Mouse (Mus musculus): Measurements from ENCODE around the gene Nsf. TPM values are rescaled to one million over a fixed set of nuclear protein-coding genes. Genes with fewer than 3 reads are reported as not detected.

The Nsf gene
- polyA plus RNA-seq, 1 experiment from 2014 or later = 54.6 TPM

DNA sequence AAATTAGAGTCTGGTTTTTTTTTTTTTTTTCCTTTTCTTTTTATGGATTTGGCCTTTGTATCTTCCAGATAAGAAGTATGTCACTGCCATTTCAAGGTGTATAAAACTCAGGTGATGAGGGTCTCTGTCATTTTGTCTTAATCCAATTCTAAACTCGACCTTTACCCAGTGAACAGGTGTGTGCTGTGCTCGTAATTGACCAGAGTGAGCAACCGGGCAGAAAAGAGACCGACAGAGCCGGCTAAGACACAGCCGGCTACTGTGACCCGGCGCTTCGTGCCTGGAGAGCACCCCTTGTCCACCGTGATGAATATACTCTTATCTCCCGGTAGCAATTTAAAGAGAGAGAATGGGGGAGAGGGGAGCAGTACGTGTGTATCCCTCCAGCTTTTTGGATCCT is 44.5 kb downstream of the Nsf start:
- ATAC-seq (replicated peaks; ENCODE audit: low FRiP score) = no peak

DNA sequence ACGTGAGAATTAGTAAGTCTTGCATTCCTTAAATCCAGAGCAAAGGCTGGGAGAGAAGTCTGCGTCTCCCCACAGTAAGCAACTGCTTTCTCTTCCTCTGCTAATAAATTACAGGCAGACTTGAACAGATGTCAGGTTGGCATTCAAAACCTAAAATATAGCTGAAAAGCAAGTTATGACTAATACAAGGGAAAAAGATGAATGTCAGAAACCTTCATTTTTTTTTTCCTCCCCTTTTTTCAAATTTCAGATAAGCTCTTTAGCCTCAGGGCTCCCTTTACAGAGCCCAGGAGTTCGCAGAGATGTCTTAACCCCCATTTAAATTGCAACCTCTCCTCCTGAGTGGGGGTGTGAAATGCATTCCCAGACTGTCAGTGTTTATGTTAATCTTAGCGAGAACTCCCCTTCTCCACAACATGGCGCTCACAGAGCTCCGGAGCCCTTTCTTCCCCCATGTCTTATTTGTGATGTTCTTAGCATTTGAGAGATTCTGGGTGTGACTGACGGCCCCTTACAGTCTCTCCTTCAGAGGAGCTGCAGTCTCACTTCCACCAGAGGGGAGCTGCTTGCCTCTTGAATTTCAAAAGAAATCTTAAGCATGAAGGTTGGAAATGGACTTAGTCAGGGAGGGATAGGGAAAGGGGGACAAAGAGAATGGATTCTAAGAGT is 47.7 kb downstream of the Nsf start:
- Histone ChIP-seq H3K9ac (no peak overlapping the region), H3K4me1 (no peaks in the 10 kb centered on the region), H3K9me3 (replicated peaks) (no peaks in the 10 kb centered on the region), H3K27ac (no peak overlapping the region), H3K27me3 (no peaks in the 10 kb centered on the region), H3K36me3 (peaks cover 25% of the 10 kb centered on the region), H3K4me2 (no peak overlapping the region), H3K4me3 (replicated peaks) (no peak overlapping the region)
- WGBS = 43% methylated on average over 7 of the region's 7 CpGs
- no peak for ATAC-seq (replicated peaks; ENCODE audit: low FRiP score)

More for the DNA sequence above, 44.5 kb downstream of the Nsf start:
- H3K4me3 ChIP-seq (replicated peaks) = no peak overlapping the region
- no peak overlapping the region for H3K9ac ChIP-seq
- H3K9me3 ChIP-seq (replicated peaks) = no peaks in the 10 kb centered on the region
- no peak overlapping the region for H3K27ac ChIP-seq
- H3K4me1 ChIP-seq = no peaks in the 10 kb centered on the region
- H3K27me3 ChIP-seq = no peaks in the 10 kb centered on the region
- H3K4me2 ChIP-seq = no peak overlapping the region
- peaks cover 51% of the 10 kb centered on the region for H3K36me3 ChIP-seq
- 85% methylated on average over 12 of the region's 12 CpGs for WGBS

DNA sequence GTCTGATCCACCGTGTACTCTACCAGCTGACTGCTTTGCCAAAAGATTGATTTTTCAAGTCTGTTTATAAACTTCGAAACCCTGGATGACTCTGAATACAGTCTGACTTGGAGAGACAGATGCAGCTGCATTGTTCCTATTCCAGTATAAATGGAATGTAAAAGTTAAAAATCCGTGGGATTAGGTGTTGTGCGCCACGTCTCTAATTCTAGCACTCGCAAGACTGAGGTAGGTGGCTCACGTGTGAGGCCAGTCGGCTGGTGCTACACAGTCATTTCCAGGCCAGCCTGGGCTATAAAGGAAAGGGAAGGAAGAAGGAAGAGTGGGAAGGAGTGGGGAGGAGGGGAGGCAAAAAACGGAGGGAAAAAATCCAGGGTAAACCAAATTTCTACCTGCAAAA is 48.4 kb downstream of the Nsf start:
- Histone ChIP-seq H3K4me3 (replicated peaks) (no peak overlapping the region), H3K27me3 (no peaks in the 10 kb centered on the region), H3K9ac (no peak overlapping the region), H3K9me3 (replicated peaks) (no peaks in the 10 kb centered on the region), H3K4me1 (no peaks in the 10 kb centered on the region), H3K4me2 (no peak overlapping the region), H3K27ac (no peak overlapping the region), H3K36me3 (peaks cover 23% of the 10 kb centered on the region)
- ATAC-seq (replicated peaks; ENCODE audit: low FRiP score) = no peak
- 80% methylated on average over 9 of the region's 9 CpGs for WGBS

- Histone ChIP-seq H3K27ac (no peak overlapping the region), H3K9ac (no peak overlapping the region), H3K27me3 (no peaks in the 10 kb centered on the region), H3K4me2 (no peak overlapping the region), H3K4me3 (replicated peaks) (no peak overlapping the region), H3K4me1 (no peaks in the 10 kb centered on the region), H3K36me3 (peaks cover 7% of the 10 kb centered on the region; the same call in 1 of the 2 replicates), H3K9me3 (replicated peaks) (no peaks in the 10 kb centered on the region)
- 88% methylated on average over 4 of the region's 4 CpGs for WGBS
- ATAC-seq (replicated peaks; ENCODE audit: low FRiP score) = no peak
Observed at GRCm38 (mm10) chr11:103901581-103901966, 52.3 kb downstream of the Nsf start.

DNA sequence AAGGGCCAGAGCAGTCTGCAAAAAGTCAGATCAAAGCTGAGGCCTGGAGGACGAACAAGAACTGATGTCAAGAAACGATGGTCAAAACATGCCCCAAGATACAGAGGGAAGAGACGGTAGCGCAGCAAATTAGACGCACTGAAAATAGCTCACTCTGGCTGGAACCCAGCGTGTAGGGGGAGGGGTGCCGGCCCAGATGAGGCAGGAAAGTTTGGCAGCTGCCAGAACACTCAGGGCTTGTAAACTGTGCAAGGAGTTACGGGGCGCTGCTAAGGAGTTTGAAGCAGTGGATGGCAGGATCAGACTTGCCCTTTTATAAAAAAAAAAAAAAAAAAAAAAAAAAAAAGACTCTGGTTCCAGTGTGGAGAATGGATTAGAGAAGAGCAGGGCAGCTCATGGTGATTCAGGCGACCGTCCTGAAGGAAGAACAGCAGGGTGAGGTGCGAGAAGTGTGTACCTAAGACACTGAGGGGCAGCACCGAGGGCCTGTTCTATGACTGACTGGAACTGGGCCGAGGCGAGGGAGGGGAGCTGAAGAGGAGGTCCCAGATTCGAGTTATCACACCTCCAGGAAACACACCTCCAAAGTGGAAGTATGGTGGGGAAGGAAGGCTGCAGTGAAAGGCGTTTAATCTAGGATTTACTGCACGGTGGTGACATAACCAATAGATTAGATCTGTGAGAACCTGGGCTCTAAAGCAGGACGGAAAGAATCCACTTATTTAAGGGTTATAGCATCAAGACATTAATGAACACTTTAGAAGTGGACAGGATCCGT is 52.9 kb downstream of the Nsf start:
- no peak for ATAC-seq (replicated peaks; ENCODE audit: low FRiP score)
- 75% methylated on average over 20 of the region's 20 CpGs for WGBS
- H3K4me3 ChIP-seq (replicated peaks) = no peak overlapping the region
- H3K9ac ChIP-seq = no peak overlapping the region
- no peaks in the 10 kb centered on the region for H3K9me3 ChIP-seq (replicated peaks)
- H3K4me1 ChIP-seq = no peaks in the 10 kb centered on the region
- H3K27me3 ChIP-seq = no peaks in the 10 kb centered on the region
- H3K27ac ChIP-seq = no peak overlapping the region
- no peak overlapping the region for H3K4me2 ChIP-seq
- H3K36me3 ChIP-seq = peaks cover 7% of the 10 kb centered on the region; the same call in 1 of the 2 replicates

DNA sequence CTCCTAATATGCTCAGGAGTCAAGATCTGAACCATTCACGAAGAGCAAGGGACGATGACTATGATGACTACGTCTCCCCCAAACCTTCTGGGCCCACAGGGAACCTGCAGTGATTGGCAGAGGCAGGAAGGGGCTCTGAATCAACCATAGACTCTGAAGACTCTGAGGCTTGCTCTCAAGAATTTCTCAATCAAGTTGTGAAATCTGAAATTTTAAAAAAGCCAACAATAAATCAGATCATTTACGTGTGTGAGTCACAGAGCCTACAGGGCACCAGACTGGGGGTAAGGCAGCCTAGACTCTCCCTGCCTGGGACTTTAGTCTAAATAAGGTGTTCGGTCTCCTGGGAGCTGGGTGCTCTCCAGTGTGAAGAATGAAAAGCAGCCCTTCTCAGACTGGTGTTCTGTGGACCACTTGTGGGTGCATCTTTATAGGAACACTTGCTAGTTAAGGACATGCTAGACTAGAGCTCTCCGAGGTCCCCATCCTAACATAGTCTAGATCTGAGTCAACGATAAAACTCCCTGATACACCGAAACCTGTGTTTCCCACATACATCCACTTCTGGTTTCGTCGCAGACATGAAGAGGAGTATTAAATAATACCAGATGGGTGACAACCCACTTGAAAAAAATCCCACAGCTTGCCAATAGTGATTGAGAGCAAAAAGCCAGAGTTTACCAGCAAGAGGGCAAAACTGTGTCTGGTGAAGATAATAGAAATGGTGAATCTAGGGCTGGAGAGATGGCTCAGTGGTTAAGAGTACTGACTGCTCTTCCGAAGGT is 56.7 kb downstream of the Nsf start:
- Histone ChIP-seq H3K9ac (no peak overlapping the region), H3K36me3 (peaks cover 15% of the 10 kb centered on the region), H3K9me3 (replicated peaks) (no peaks in the 10 kb centered on the region), H3K4me1 (no peaks in the 10 kb centered on the region), H3K27me3 (no peaks in the 10 kb centered on the region), H3K4me3 (replicated peaks) (no peak overlapping the region), H3K27ac (no peak overlapping the region), H3K4me2 (no peak overlapping the region)
- WGBS = 91% methylated on average over 11 of the region's 11 CpGs
- ATAC-seq (replicated peaks; ENCODE audit: low FRiP score) = no peak

DNA sequence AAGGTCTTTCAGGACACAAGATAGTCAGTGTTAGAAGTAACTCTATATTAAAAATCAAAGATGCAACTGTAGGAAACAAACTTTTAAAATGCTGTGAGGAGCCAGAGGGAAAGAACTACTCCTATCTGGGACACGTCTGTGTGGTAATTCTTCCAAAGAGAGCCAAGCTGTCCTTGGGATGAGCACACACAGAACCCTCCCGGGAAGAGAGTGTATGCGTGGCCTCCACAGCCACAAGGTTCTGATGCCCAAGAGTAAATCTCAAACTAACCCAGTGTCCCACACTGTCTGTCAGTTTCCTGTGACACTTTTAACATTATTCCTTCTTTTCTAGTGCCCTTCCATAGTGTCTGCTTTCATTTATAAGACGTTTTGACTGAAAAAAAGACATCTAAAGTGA is 57.8 kb downstream of the Nsf start:
- peaks cover 16% of the 10 kb centered on the region for H3K36me3 ChIP-seq
- no peak for ATAC-seq (replicated peaks; ENCODE audit: low FRiP score)
- H3K27me3 ChIP-seq = no peaks in the 10 kb centered on the region
- H3K4me2 ChIP-seq = no peak overlapping the region
- 87% methylated on average over 4 of the region's 4 CpGs for WGBS
- H3K4me1 ChIP-seq = no peaks in the 10 kb centered on the region
- no peak overlapping the region for H3K9ac ChIP-seq
- no peak overlapping the region for H3K27ac ChIP-seq
- no peak overlapping the region for H3K4me3 ChIP-seq (replicated peaks)
- no peaks in the 10 kb centered on the region for H3K9me3 ChIP-seq (replicated peaks)

DNA sequence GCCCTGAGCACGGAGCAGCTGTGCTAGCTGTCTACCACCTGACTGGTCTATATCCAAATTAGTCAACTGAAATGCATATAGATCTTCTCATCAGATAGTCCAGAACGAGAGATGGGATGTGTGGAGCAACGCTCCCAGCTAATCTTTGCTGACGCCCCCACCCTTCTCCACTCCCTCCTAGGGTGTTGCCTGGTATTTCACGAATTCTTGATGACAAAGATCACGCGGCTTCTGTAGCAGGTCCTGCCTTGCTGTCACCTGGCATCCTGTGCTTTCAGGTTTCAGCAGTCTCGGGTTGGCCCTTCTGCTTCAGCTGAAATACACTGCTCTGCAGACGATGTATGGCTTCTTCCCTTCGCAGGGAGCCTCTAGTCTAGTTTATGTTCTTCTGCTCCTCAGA is 61.0 kb downstream of the Nsf start:
- ATAC-seq (replicated peaks; ENCODE audit: low FRiP score) = no peak
- peaks cover 11% of the 10 kb centered on the region for H3K36me3 ChIP-seq
- H3K27me3 ChIP-seq = no peaks in the 10 kb centered on the region
- H3K4me2 ChIP-seq = no peak overlapping the region
- no peak overlapping the region for H3K27ac ChIP-seq
- no peaks in the 10 kb centered on the region for H3K4me1 ChIP-seq
- 84% methylated on average over 10 of the region's 10 CpGs for WGBS
- no peak overlapping the region for H3K4me3 ChIP-seq (replicated peaks)
- no peaks in the 10 kb centered on the region for H3K9me3 ChIP-seq (replicated peaks)
- no peak overlapping the region for H3K9ac ChIP-seq

DNA sequence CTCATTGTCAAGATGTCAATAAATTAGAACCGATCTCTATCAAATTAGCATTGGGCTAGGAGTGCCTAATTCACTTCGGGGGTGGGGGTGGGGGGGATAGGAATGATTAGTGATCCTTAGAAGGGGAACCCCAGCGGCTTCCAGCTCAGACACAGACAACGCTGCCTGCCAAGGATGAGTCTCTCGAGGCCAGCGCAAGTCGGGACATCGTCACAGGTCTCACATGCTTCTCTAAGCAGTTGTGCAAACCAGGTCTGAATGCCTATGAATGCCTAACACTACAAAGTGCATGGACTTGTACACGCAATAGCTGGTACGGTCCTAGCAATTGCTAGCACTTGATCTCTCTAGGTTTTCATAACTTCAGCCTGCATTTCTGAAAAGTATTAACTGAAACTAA is 62.1 kb downstream of the Nsf start:
- no peak overlapping the region for H3K27ac ChIP-seq
- no peaks in the 10 kb centered on the region for H3K4me1 ChIP-seq
- H3K4me2 ChIP-seq = no peak overlapping the region
- no peak overlapping the region for H3K4me3 ChIP-seq (replicated peaks)
- WGBS = 86% methylated on average over 10 of the region's 10 CpGs
- H3K36me3 ChIP-seq = peaks cover 8% of the 10 kb centered on the region
- H3K9me3 ChIP-seq (replicated peaks) = no peaks in the 10 kb centered on the region
- no peaks in the 10 kb centered on the region for H3K27me3 ChIP-seq
- ATAC-seq (replicated peaks; ENCODE audit: low FRiP score) = no peak
- no peak overlapping the region for H3K9ac ChIP-seq

- ATAC-seq (replicated peaks; ENCODE audit: low FRiP score) = no peak
- H3K27ac ChIP-seq = no peak overlapping the region
- no peaks in the 10 kb centered on the region for H3K27me3 ChIP-seq
- H3K9me3 ChIP-seq (replicated peaks) = no peaks in the 10 kb centered on the region
- H3K36me3 ChIP-seq = peaks cover 8% of the 10 kb centered on the region
- 90% methylated on average over 23 of the region's 23 CpGs for WGBS
- no peak overlapping the region for H3K4me3 ChIP-seq (replicated peaks)
- no peak overlapping the region for H3K4me2 ChIP-seq
- H3K4me1 ChIP-seq = no peaks in the 10 kb centered on the region
- no peak overlapping the region for H3K9ac ChIP-seq
Observed at GRCm38 (mm10) chr11:103890337-103891186, 63.3 kb downstream of the Nsf start.

DNA sequence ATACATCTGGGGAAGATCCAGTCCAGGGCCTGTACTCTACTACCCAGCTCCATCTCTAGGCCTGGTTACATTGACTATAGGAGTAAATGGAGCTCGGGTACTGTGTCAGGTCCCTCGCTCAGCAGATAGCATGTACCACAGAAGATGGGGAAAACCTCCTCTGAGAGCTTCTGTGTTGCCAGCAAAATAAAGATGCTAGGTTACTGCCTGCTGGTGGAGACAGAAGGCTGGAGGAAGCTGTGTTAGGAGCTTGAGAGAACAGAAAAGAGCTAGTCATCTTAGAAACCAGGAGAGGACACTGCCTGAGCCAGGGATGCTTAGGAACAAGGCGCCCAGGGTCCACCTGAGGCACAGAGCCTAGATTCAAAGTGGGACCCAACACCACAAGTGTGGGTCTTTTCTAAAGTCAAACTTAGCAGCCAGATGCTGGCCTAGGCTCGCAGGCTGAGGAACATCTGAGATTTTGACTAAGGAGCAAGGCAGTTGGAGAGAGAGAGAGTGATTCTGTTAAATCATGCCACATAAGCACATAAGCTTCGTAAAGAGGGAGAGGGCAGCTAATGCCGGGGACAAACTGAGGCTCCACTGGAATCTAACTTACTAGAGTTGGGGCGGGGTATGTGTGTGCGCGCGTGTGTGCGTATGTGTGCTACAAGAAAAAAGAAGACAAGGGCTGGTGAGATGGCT is 66.0 kb downstream of the Nsf start:
- H3K9ac ChIP-seq = no peak overlapping the region
- peaks cover 10% of the 10 kb centered on the region for H3K36me3 ChIP-seq
- H3K4me3 ChIP-seq (replicated peaks) = no peak overlapping the region
- no peaks in the 10 kb centered on the region for H3K27me3 ChIP-seq
- no peak for ATAC-seq (replicated peaks; ENCODE audit: low FRiP score)
- H3K4me1 ChIP-seq = peaks cover 12% of the 10 kb centered on the region
- WGBS = 95% methylated on average over 11 of the region's 11 CpGs
- no peaks in the 10 kb centered on the region for H3K9me3 ChIP-seq (replicated peaks)
- no peak overlapping the region for H3K4me2 ChIP-seq
- H3K27ac ChIP-seq = no peak overlapping the region
